Mouse (Mus musculus) hindbrain, postnatal 0 days (tissue): ENCODE measurements at regions not wholly inside any gene's neighbourhood (a gene's known extent, or its start where the extent isn't known, plus 50 kb on each side); places are given as distances from the start of the nearest gene placed in this dataset.

Experiments
- ATAC-seq: fragments of 200-750 bp; cut with Nextera tagmentation; 2 replicates; pipeline ENCODE4 v1.8.0; 2017; ENCODE audit warnings: mild to moderate bottlenecking, moderate TSS enrichment, moderate library complexity
- DNase-seq: peaks from one replicate; pipeline ENCODE4 v3.0.0-alpha.2; 2015; ENCODE audit warnings: low spot score
- H3K27ac ChIP-seq: fragments of 300-500 bp; sonication (generic); 2 replicates; pipeline ENCODE4 v1.5.1; 2014; ENCODE audit warnings: mild to moderate bottlenecking
- H3K27me3 ChIP-seq: fragments of 300-500 bp; sonication (generic); 2 replicates; pipeline ENCODE4 v1.6.1; 2014; ENCODE audit warnings: low read length, mixed read lengths; ENCODE audit not compliant: insufficient read depth
- H3K36me3 ChIP-seq: fragments of 300-500 bp; sonication (generic); 2 replicates; pipeline ENCODE4 v1.6.1; 2014; ENCODE audit warnings: low read length, mixed read lengths; ENCODE audit not compliant: insufficient read depth
- H3K4me1 ChIP-seq: fragments of 300-500 bp; sonication (generic); 2 replicates; pipeline ENCODE4 v1.6.1; 2014; ENCODE audit warnings: antibody characterized with exemption, low read length, mixed read lengths; ENCODE audit not compliant: insufficient read depth
- H3K4me2 ChIP-seq: fragments of 300-500 bp; sonication (generic); 2 replicates; pipeline ENCODE4 v1.6.1; 2014; ENCODE audit warnings: low read depth, mild to moderate bottlenecking, low read length, moderate library complexity, mixed read lengths
- H3K4me3 ChIP-seq: fragments of 300-500 bp; sonication (generic); 2 replicates; pipeline ENCODE4 v1.5.1; 2014; ENCODE audit warnings: low read length
- H3K9ac ChIP-seq: fragments of 300-500 bp; sonication (generic); replicated peaks from 2 replicates; pipeline ENCODE4 v1.6.1; 2014; ENCODE audit warnings: mild to moderate bottlenecking, low read length, moderate library complexity, mixed read lengths
- H3K9me3 ChIP-seq: fragments of 300-500 bp; sonication (generic); 2 replicates; pipeline ENCODE4 v1.6.1; 2016; ENCODE audit warnings: low read length, mixed read lengths
- CTCF ChIP-seq: IDR thresholded peaks from 2 replicates; pipeline ENCODE4 v1.5.1; 2016; ENCODE audit warnings: antibody characterized with exemption, control low read depth, low read depth
- WGBS: fragments of 180-500 bp; shearing (Covaris S2); extraction: QIAGEN DNeasy Blood & Tissue Kit; methylation state at CpG from one replicate; pipeline ENCODE4 v1.1.7; 2014; 5-methylcytosine and 5-hydroxymethylcytosine counted together

- H3K4me2 ChIP-seq = no peak overlapping the region
- no peak overlapping the region for H3K4me3 ChIP-seq
- H3K36me3 ChIP-seq = no peaks in the 10 kb centered on the region
- ATAC-seq (no peak), DNase-seq (no peak)
- H3K27me3 ChIP-seq = no peaks in the 10 kb centered on the region
- H3K9me3 ChIP-seq = no peaks in the 10 kb centered on the region
- WGBS = 32% methylated on average over 12 of the region's 12 CpGs
- H3K27ac ChIP-seq = no peak overlapping the region
- H3K9ac ChIP-seq = no peak overlapping the region
- no peaks in the 10 kb centered on the region for H3K4me1 ChIP-seq
- TF ChIP-seq CTCF = no peak
Measured at GRCm38 (mm10) chr12:50989561-50990325, 340.8 kb upstream of the Prkd1 start.

- no peak overlapping the region for H3K9ac ChIP-seq
- H3K9me3 ChIP-seq = no peaks in the 10 kb centered on the region
- H3K4me1 ChIP-seq = no peaks in the 10 kb centered on the region
- 84% methylated on average over 5 of the region's 5 CpGs for WGBS
- no peak for ATAC-seq
- no peaks in the 10 kb centered on the region for H3K36me3 ChIP-seq
- no peak for DNase-seq
- no peaks in the 10 kb centered on the region for H3K27me3 ChIP-seq
- TF ChIP-seq CTCF = no peak
- H3K4me3 ChIP-seq = no peak overlapping the region
- H3K27ac ChIP-seq = no peak overlapping the region
- H3K4me2 ChIP-seq = no peak overlapping the region
Measured at GRCm38 (mm10) chr12:50981318-50981717, 332.4 kb upstream of the Prkd1 start.

GRCm38 (mm10) chr12:50980800-50981199 is 331.9 kb upstream of the Prkd1 start:
- Histone ChIP-seq H3K9ac (no peak overlapping the region), H3K27me3 (no peaks in the 10 kb centered on the region), H3K4me3 (no peak overlapping the region), H3K36me3 (no peaks in the 10 kb centered on the region), H3K9me3 (no peaks in the 10 kb centered on the region), H3K4me2 (no peak overlapping the region), H3K27ac (no peak overlapping the region), H3K4me1 (no peaks in the 10 kb centered on the region)
- ATAC-seq (no peak), DNase-seq (no peak)
- 75% methylated on average over 4 of the region's 4 CpGs for WGBS
- TF ChIP-seq CTCF = no peak

GRCm38 (mm10) chr12:50970759-50971122 is 321.8 kb upstream of the Prkd1 start:
- TF ChIP-seq CTCF = no peak
- H3K4me3 ChIP-seq = no peak overlapping the region
- no peaks in the 10 kb centered on the region for H3K36me3 ChIP-seq
- 62% methylated on average over 1 of the region's 1 CpGs for WGBS
- no peaks in the 10 kb centered on the region for H3K9me3 ChIP-seq
- H3K4me1 ChIP-seq = no peaks in the 10 kb centered on the region
- H3K4me2 ChIP-seq = no peak overlapping the region
- no peak overlapping the region for H3K27ac ChIP-seq
- DNase-seq = no peak
- no peak for ATAC-seq
- no peak overlapping the region for H3K9ac ChIP-seq
- H3K27me3 ChIP-seq = no peaks in the 10 kb centered on the region

GRCm38 (mm10) chr12:50969887-50970758 is 321.2 kb upstream of the Prkd1 start:
- no peak overlapping the region for H3K27ac ChIP-seq
- no peak overlapping the region for H3K4me3 ChIP-seq
- H3K36me3 ChIP-seq = no peaks in the 10 kb centered on the region
- H3K9me3 ChIP-seq = no peaks in the 10 kb centered on the region
- H3K4me1 ChIP-seq = no peaks in the 10 kb centered on the region
- no peak overlapping the region for H3K4me2 ChIP-seq
- ATAC-seq (no peak), DNase-seq (no peak)
- H3K27me3 ChIP-seq = no peaks in the 10 kb centered on the region
- no peak for TF ChIP-seq CTCF
- WGBS = 39% methylated on average over 4 of the region's 4 CpGs
- H3K9ac ChIP-seq = no peak overlapping the region

- no peak overlapping the region for H3K27ac ChIP-seq
- no peak for TF ChIP-seq CTCF
Measured at GRCm38 (mm10) chr12:50969402-50969801, 320.5 kb upstream of the Prkd1 start.

More at GRCm38 (mm10) chr12:50969402-50969801, 320.5 kb upstream of the Prkd1 start:
- WGBS = 21% methylated on average over 3 of the region's 3 CpGs
- no peak overlapping the region for H3K4me2 ChIP-seq
- no peaks in the 10 kb centered on the region for H3K4me1 ChIP-seq
- no peaks in the 10 kb centered on the region for H3K9me3 ChIP-seq
- DNase-seq (no peak), ATAC-seq (no peak)
- H3K9ac ChIP-seq = no peak overlapping the region
- no peak overlapping the region for H3K4me3 ChIP-seq
- H3K36me3 ChIP-seq = no peaks in the 10 kb centered on the region
- H3K27me3 ChIP-seq = no peaks in the 10 kb centered on the region
